Mouse (Mus musculus) lung, embryonic 16.5 days (tissue): Measurements from ENCODE around the gene 4930568D16Rik. TPM values are rescaled to one million over a fixed set of nuclear protein-coding genes. Genes with fewer than 3 reads are reported as not detected.

Experiments
- ATAC-seq: fragments of 200-750 bp; cut with Nextera tagmentation; 2 replicates; pipeline ENCODE4 v1.8.0; 2017; ENCODE audit warnings: low read depth, mild to moderate bottlenecking, moderate library complexity
- H3K27ac ChIP-seq: fragments of 300-500 bp; sonication (generic); 2 replicates; pipeline ENCODE4 v1.5.1; 2014; ENCODE audit warnings: mild to moderate bottlenecking, control low read depth, low read length
- H3K27me3 ChIP-seq: fragments of 300-500 bp; sonication (generic); 2 replicates; pipeline ENCODE4 v1.6.1; 2014; ENCODE audit warnings: low read depth, low read length, mixed read lengths; ENCODE audit not compliant: control insufficient read depth, insufficient read depth
- H3K36me3 ChIP-seq: fragments of 300-500 bp; sonication (generic); 2 replicates; pipeline ENCODE4 v1.6.1; 2014; ENCODE audit warnings: low read length; ENCODE audit not compliant: control insufficient read depth, insufficient read depth
- H3K4me1 ChIP-seq: fragments of 300-500 bp; sonication (generic); replicated peaks from 2 replicates; pipeline ENCODE4 v1.6.1; 2014; ENCODE audit warnings: low read length, mixed read lengths; ENCODE audit not compliant: control insufficient read depth, insufficient read depth
- H3K4me2 ChIP-seq: fragments of 300-500 bp; sonication (generic); 2 replicates; pipeline ENCODE4 v1.6.1; 2014; ENCODE audit warnings: low read depth, low read length, control low read depth
- H3K4me3 ChIP-seq: fragments of 300-500 bp; sonication (generic); 2 replicates; pipeline ENCODE4 v1.5.1; 2014; ENCODE audit warnings: mild to moderate bottlenecking, low read length, control low read depth
- H3K9ac ChIP-seq: fragments of 300-500 bp; sonication (generic); 2 replicates; pipeline ENCODE4 v1.6.1; 2014; ENCODE audit warnings: low read length, control low read depth
- H3K9me3 ChIP-seq: fragments of 300-500 bp; sonication (generic); 2 replicates; pipeline ENCODE4 v1.6.1; 2016; ENCODE audit warnings: low read length; ENCODE audit not compliant: control insufficient read depth
- WGBS: fragments of 180-500 bp; shearing (Covaris S2); extraction: QIAGEN DNeasy Blood & Tissue Kit; methylation state at CpG from one replicate; pipeline ENCODE4 v1.1.7; 2014; 5-methylcytosine and 5-hydroxymethylcytosine counted together
- polyA plus RNA-seq: library from polyadenylated mRNA; unstranded; fragments of >200 nt; fragmentation: Nextera tagmentation; extraction: Ambion mirVana; gene quantifications from 2 replicates; pipeline ENCODE4 v1.2.1, GENCODE M21; 2015

Gene 4930568D16Rik
- polyA plus RNA-seq, 1 experiment from 2014 or later = not detected

DNA sequence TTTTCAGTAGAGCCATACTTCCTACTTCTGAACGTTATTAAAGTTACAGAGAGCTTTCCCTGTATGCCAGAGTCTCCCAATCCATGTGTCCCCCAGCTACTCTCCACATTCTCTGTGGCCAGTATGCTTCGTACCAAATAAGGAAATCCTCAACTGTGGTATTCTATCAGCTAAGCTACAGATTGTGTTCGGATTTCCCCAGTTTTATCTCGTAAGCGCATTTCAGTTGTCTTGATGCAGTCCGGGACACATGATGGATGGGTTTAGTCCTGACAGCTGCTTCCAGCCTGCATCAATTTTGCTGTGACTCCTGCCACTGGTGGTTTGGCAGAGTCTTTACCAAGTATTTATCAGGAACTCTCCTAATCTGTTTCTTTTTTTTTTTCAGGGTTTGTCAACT is 10.1 kb upstream of the 4930568D16Rik start:
- H3K4me2 ChIP-seq = no peak overlapping the region
- no peak overlapping the region for H3K9ac ChIP-seq
- no peak overlapping the region for H3K4me3 ChIP-seq
- H3K27ac ChIP-seq = no peak overlapping the region
- no peaks in the 10 kb centered on the region for H3K9me3 ChIP-seq
- no peaks in the 10 kb centered on the region for H3K36me3 ChIP-seq
- no peak for ATAC-seq
- H3K27me3 ChIP-seq = no peaks in the 10 kb centered on the region
- H3K4me1 ChIP-seq = 0 out of 2 replicates have a peak, but pooled peaks cover 3% of the 10 kb centered on the region
- WGBS = 17% methylated on average over 6 of the region's 6 CpGs

DNA sequence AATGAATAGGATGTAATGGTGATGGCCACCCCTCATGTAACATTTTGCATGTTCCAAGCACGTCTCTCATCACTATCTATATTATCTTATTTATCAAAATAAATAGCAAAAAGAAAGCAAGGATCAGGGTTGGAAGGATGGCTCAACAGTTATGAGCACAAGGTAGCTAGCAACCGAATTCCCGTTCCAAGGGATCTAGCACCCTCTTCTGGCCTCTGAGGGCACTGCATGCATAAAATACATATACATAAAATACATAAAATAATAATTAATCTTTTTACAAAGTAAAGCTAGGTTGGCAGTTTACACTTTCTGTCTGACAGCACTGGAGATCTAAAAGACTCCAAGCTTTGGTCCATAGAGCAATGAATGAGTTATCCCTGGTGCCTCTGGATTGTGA is 5.5 kb upstream of the 4930568D16Rik start:
- no peak for ATAC-seq
- Histone ChIP-seq H3K36me3 (no peaks in the 10 kb centered on the region), H3K9ac (no peak overlapping the region), H3K4me3 (no peak overlapping the region), H3K4me2 (no peak overlapping the region), H3K27me3 (no peaks in the 10 kb centered on the region), H3K9me3 (no peaks in the 10 kb centered on the region), H3K4me1 (0 out of 2 replicates have a peak, but pooled peaks cover 3% of the 10 kb centered on the region), H3K27ac (no peak overlapping the region)
- 14% methylated on average over 3 of the region's 3 CpGs for WGBS

DNA sequence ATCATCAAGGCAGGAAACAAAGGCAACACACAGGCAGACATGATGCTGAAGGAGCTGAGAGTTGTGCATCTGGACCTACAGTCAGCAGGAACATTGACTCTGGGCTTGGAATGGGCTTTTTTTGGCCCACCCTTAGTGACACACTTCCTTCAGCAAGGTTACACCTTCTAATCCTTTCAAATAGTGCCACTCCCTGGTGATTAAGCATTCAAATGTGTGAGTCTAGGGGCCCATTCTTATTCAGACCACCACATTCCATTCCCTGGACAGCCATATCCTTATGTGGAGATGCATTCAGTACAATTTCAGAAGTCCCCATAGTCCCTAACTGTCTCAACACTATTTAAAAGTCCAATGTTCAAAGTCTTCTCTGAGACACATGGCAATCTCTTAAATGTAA is 3.2 kb upstream of the 4930568D16Rik start:
- H3K27me3 ChIP-seq = no peaks in the 10 kb centered on the region
- H3K4me1 ChIP-seq = no peaks in the 10 kb centered on the region
- no peaks in the 10 kb centered on the region for H3K36me3 ChIP-seq
- H3K27ac ChIP-seq = no peak overlapping the region
- ATAC-seq = no peak
- H3K4me2 ChIP-seq = no peak overlapping the region
- H3K9me3 ChIP-seq = no peaks in the 10 kb centered on the region
- H3K4me3 ChIP-seq = no peak overlapping the region
- H3K9ac ChIP-seq = no peak overlapping the region

DNA sequence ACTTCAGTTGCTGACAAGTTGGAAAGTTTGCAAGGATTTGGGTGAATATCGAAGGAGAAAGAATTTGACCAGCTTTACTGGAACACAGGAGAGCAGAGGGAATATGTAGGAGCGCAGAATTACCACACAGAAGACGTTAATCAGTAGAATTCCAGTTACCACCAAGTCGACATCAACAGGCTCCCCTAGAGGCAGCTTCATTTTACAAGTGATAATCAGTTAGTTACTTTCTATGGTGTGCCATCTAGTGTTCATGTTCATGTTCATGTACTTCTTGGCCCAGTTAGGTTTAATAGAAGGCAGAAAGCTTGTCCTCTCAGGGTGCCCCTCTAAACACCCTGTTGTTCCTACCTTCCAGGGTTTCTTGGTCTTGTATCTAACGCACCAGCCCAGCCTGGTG is 18.3 kb downstream of the 4930568D16Rik start:
- Histone ChIP-seq H3K4me2 (no peak overlapping the region), H3K4me1 (no peaks in the 10 kb centered on the region), H3K4me3 (no peak overlapping the region), H3K27me3 (no peaks in the 10 kb centered on the region), H3K9me3 (no peaks in the 10 kb centered on the region), H3K27ac (no peak overlapping the region), H3K36me3 (no peaks in the 10 kb centered on the region), H3K9ac (no peak overlapping the region)
- WGBS = 40% methylated on average over 5 of the region's 5 CpGs
- peak; percentile 70 for ATAC-seq

DNA sequence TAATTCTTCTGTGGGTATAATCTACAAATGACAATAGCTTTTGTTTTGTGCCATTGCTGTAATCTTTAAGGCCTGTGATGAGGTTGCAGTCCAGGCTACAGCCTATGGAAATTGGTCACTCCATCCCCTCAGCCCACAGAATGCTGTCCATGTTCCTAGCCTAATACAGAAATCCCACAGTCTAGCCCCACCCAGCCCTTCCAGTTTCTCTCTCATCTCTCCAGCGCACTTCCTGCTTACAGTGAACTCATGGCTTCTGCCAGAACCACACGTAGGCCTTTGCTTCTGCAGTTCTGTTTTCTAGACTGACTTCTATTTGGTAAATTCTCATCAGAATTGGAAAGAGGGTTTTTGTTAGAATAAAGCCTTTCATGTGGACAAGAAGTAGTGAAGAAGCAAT is 21.5 kb downstream of the 4930568D16Rik start:
- Histone ChIP-seq H3K27ac (no peak overlapping the region), H3K36me3 (no peaks in the 10 kb centered on the region), H3K9me3 (no peaks in the 10 kb centered on the region), H3K4me2 (no peak overlapping the region), H3K4me1 (no peaks in the 10 kb centered on the region), H3K27me3 (no peaks in the 10 kb centered on the region), H3K9ac (no peak overlapping the region), H3K4me3 (no peak overlapping the region)
- WGBS = 58% methylated on average over 2 of the region's 2 CpGs
- no peak for ATAC-seq

DNA sequence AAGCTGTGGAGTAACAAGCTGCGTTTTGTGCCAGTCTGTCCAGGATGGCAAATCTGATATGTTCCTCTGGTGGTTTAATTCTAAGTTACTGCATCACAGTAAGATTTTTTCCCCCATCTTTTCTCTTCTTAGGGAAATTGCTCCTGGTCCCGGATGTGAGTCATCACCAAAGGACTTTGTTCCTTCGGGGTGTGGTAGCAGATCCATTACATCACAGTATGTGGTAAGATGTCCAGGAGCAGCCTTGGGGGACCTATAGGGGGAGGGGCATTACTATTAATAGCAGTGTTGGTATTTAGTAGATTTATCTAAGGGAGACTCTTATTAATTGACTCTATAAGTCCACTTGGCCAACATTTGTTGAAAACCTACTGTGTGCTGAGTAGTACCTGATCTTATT is 24.9 kb downstream of the 4930568D16Rik start:
- no peak overlapping the region for H3K4me3 ChIP-seq
- no peak for ATAC-seq
- no peak overlapping the region for H3K9ac ChIP-seq
- no peaks in the 10 kb centered on the region for H3K36me3 ChIP-seq
- 0 out of 2 replicates have a peak, but pooled peaks cover 2% of the 10 kb centered on the region for H3K4me1 ChIP-seq
- no peaks in the 10 kb centered on the region for H3K9me3 ChIP-seq
- H3K27me3 ChIP-seq = no peaks in the 10 kb centered on the region
- 63% methylated on average over 3 of the region's 3 CpGs for WGBS
- H3K27ac ChIP-seq = no peak overlapping the region
- no peak overlapping the region for H3K4me2 ChIP-seq

DNA sequence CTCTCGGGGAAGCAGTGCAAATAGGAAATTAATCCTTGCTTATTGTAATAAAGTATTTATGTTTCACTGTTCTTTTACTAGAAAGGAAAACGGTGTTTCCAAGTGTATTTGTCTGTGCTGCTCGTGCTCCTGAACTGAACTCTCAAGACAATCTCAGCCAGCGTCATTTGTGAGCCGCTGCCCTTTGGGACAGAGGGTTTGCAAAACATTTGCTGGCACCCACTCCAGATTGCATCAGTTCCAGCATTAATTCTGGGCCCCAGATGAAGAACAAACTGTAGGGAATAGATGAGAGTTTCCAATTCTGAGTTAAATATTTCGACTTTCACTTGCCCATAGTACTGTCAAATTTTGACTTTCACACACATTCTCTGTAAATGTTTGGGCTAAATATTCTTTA is 28.8 kb downstream of the 4930568D16Rik start:
- Histone ChIP-seq H3K9me3 (no peaks in the 10 kb centered on the region), H3K4me1 (peaks cover 18% of the 10 kb centered on the region), H3K27me3 (no peaks in the 10 kb centered on the region), H3K4me2 (no peak overlapping the region), H3K36me3 (no peaks in the 10 kb centered on the region), H3K4me3 (no peak overlapping the region), H3K9ac (no peak overlapping the region), H3K27ac (peak overlapping the region; percentile 65; the same call in 1 of the 2 replicates)
- 43% methylated on average over 6 of the region's 6 CpGs for WGBS
- no peak for ATAC-seq

DNA sequence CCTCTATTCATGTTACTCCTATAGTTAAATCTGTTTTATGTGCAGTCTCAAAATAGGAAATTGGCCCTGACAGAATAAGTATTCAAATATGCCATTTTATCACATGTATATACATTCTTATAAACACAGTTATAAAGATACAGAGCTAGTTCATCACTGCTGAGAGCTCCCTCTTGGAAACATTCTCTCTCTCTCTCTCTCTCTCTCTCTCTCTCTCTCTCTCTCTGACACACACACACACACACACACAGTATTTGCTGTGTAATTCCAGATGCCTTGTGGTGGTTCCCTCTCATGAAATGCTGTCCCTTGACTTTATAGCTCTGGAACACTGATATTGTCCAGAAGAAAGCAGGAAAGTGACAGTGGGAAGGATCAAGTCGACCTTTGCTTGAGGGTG is 29.5 kb downstream of the 4930568D16Rik start:
- H3K4me1 ChIP-seq = peaks cover 18% of the 10 kb centered on the region
- no peaks in the 10 kb centered on the region for H3K9me3 ChIP-seq
- ATAC-seq = no peak
- no peak overlapping the region for H3K4me2 ChIP-seq
- H3K9ac ChIP-seq = no peak overlapping the region
- H3K27me3 ChIP-seq = no peaks in the 10 kb centered on the region
- H3K27ac ChIP-seq = peak overlapping the region; percentile 65; the same call in 1 of the 2 replicates
- WGBS = 50% methylated on average over 1 of the region's 1 CpGs
- H3K36me3 ChIP-seq = no peaks in the 10 kb centered on the region
- no peak overlapping the region for H3K4me3 ChIP-seq

DNA sequence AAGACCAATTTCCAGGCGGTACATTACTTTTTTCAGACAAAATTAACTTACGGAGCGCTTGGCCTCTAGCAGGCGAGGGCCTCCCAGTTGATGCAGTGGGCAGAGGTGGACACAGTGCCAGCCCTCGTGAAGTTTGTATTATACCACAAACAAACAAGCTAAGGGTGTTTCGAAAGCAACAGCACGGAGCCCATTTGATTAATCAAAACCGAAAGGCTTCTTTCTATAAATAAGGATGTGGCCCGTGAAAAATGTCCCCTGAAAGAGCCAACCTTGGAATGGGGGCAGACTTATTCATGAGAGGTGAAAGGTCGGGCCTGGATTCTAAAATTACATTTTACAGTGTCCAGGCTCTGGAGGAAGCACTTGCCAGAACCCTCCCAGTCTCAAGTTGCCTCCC is 30.1 kb downstream of the 4930568D16Rik start:
- H3K9ac ChIP-seq = peak overlapping the region; percentile 91
- no peaks in the 10 kb centered on the region for H3K36me3 ChIP-seq
- peak overlapping the region; percentile 87 for H3K4me2 ChIP-seq
- no peaks in the 10 kb centered on the region for H3K27me3 ChIP-seq
- peaks cover 18% of the 10 kb centered on the region for H3K4me1 ChIP-seq
- ATAC-seq = peak; percentile 4; the same call in 1 of the 2 replicates
- H3K27ac ChIP-seq = peak overlapping the region; percentile 71
- WGBS = 42% methylated on average over 10 of the region's 10 CpGs
- peak overlapping the region; percentile 82 for H3K4me3 ChIP-seq
- no peaks in the 10 kb centered on the region for H3K9me3 ChIP-seq
